In genomic region chr1:195092220-195092720, GRCm38 (mm10) we compare ENCODE assay signal across 8 mouse cellular contexts. TPM values are rescaled to one million over a fixed set of nuclear protein-coding genes. Genes with fewer than 3 reads are reported as not detected.
DNase-seq lines count a peak whose midpoint lies in the region; ATAC-seq lines count a peak whose summit lies in the region.

Gene Cd46, minus strand, starts transcription at chr1:195092249.

- intact Hi-C loops in left cerebral cortex, postnatal 10 days (cut with DNase I) = no loop called here
- intact Hi-C loops in left cerebral cortex, postnatal 36 days (cut with DNase I) = no loop called here

- H3K27ac ChIP-seq in limb, embryonic 13.5 days = no peak within 1 kb of the TSS; the same call in 1 of the 2 replicates
- H3K27ac ChIP-seq in midbrain, embryonic 14.5 days (replicated peaks; ENCODE audit: low read depth, low read length) = no peak within 1 kb of the TSS

- H3K9me3 ChIP-seq in limb, embryonic 13.5 days = no peaks in the 10 kb centered on the region
- H3K9me3 ChIP-seq in midbrain, embryonic 14.5 days (ENCODE audit: control insufficient read depth, low read length) = no peaks in the 10 kb centered on the region

- peak; percentile 97 for ATAC-seq in limb, embryonic 13.5 days (ENCODE audit: low FRiP score, low read depth)
- ATAC-seq in midbrain, embryonic 14.5 days (ENCODE audit: low FRiP score, low TSS enrichment) = peak; percentile 86

- H3K27me3 ChIP-seq in limb, embryonic 13.5 days = no peaks in the 10 kb centered on the region
- no peaks in the 10 kb centered on the region for H3K27me3 ChIP-seq in midbrain, embryonic 14.5 days (ENCODE audit: control insufficient read depth, insufficient read depth, low read length)
- H3K27me3 ChIP-seq in splenic B cell, adult 2 months (ENCODE audit: control insufficient read depth, insufficient read depth, low read length, poor library complexity, severe bottlenecking) = no peaks in the 10 kb centered on the region

- peak within 1 kb of the TSS; percentile 73 for H3K4me2 ChIP-seq in limb, embryonic 13.5 days (replicated peaks)
- peak within 1 kb of the TSS; percentile 55 for H3K4me2 ChIP-seq in midbrain, embryonic 14.5 days (ENCODE audit: low read length)

- peak within 1 kb of the TSS; percentile 46 for H3K4me3 ChIP-seq in limb, embryonic 13.5 days
- H3K4me3 ChIP-seq in midbrain, embryonic 14.5 days (replicated peaks; ENCODE audit: low read depth, low read length) = peak within 1 kb of the TSS; percentile 22; the same call in 1 of the 2 replicates

- H3K36me3 ChIP-seq in limb, embryonic 13.5 days = peaks cover 10% of the 10 kb centered on the region
- H3K36me3 ChIP-seq in midbrain, embryonic 14.5 days (ENCODE audit: control insufficient read depth, insufficient read depth, low read length) = 0 out of 2 replicates have a peak, but pooled peaks cover 1% of the 10 kb centered on the region
- peaks cover 3% of the 10 kb centered on the region; the same call in 1 of the 2 replicates for H3K36me3 ChIP-seq in splenic B cell, adult 2 months (ENCODE audit: control insufficient read depth, insufficient read depth, low read length, poor library complexity, severe bottlenecking)

- WGBS in limb, embryonic 13.5 days = 3% methylated on average over 14 of the region's 14 CpGs
- 3% methylated on average over 14 of the region's 14 CpGs for WGBS in midbrain, embryonic 14.5 days

- H3K9ac ChIP-seq in limb, embryonic 13.5 days = peak within 1 kb of the TSS; percentile 55
- 0 out of 2 replicates have a peak within 1 kb of the TSS, but pooled peaks have one; percentile 26 for H3K9ac ChIP-seq in midbrain, embryonic 14.5 days (replicated peaks; ENCODE audit: low read length)

- peak; percentile 8 to 69 for DNase-seq in left cerebral cortex, postnatal 10 days (ENCODE audit: extremely low spot score in 1 of 2, low spot score in 2 of 2)
- DNase-seq in left cerebral cortex, postnatal 36 days (ENCODE audit: low spot score in 2 of 2) = no peak
- peak; percentile 23 to 60 for DNase-seq in cerebellum, postnatal 25 days
- peak; percentile 52 for DNase-seq in gastrocnemius, postnatal 10 days
- DNase-seq in hindlimb bud, embryonic 11.5 days (ENCODE audit: extremely low spot score, low read depth, low spot score) = peak; percentile 31
- peak; percentile 71 for DNase-seq in midbrain, embryonic 14.5 days
- peak; percentile 71 for DNase-seq in splenic B cell, adult 2 months (ENCODE audit: low read depth, low spot score)

- peaks cover 8% of the 10 kb centered on the region for H3K4me1 ChIP-seq in limb, embryonic 13.5 days
- H3K4me1 ChIP-seq in midbrain, embryonic 14.5 days (ENCODE audit: control insufficient read depth, insufficient read depth, low read length) = 0 out of 2 replicates have a peak, but pooled peaks cover 6% of the 10 kb centered on the region

RNA-seq across cellular contexts. Expression of gene Cd46, which starts in this region (rescaled TPM):
- total RNA-seq in left cerebral cortex, postnatal 10 days (2021) = 1 to 10 TPM; 5.9 TPM
- total RNA-seq in left cerebral cortex, postnatal 36 days (2021) = 1 to 10 TPM; 3.5 to 6.0 TPM
- 1 to 10 TPM in 1 of 2 experiments, under 1 TPM in 1; 0.99 to 1.4 TPM for total RNA-seq in gastrocnemius, postnatal 10 days (2021)
- polyA plus RNA-seq in limb, embryonic 13.5 days (2015; fragmentation: Nextera tagmentation; extraction: Ambion mirVana) = 1.0 and 1.4 TPM in 2 replicates
- polyA plus RNA-seq in midbrain, embryonic 14.5 days (2014; fragmentation: Nextera tagmentation; extraction: Ambion mirVana) = 1.7 and 1.8 TPM in 2 replicates

Comparison
In these comparisons a context has a peak if more than half of its experiments do, and no peak if none do; other contexts are left out.
1. DNase-seq: peak in left cerebral cortex, postnatal 10 days (2 of 2), cerebellum, postnatal 25 days (2 of 2), gastrocnemius, postnatal 10 days (single experiment), hindlimb bud, embryonic 11.5 days (single experiment), midbrain, embryonic 14.5 days (single experiment) and splenic B cell, adult 2 months (single experiment); none in left cerebral cortex, postnatal 36 days (0 of 2).